Mouse (Mus musculus) layer of hippocampus, postnatal 25 days (tissue): ENCODE measurements around the gene Aatk. TPM values are rescaled to one million over a fixed set of nuclear protein-coding genes. Genes with fewer than 3 reads are reported as not detected.

ENCODE experiments used
- DNase-seq, 2 experiments: peaks; one replicate each; pipeline ENCODE4 v3.0.0; 2022; ENCODE audit warnings: mixed read lengths in 2 of 2, low spot score in 1 of 2; ENCODE audit errors: extremely low spot score in 1 of 2
- total RNA-seq, 2 experiments: library from RNA; stranded (reverse); gene quantifications; 2 replicates each; pipeline ENCODE4 v1.2.3; 2021

Aatk gene
- total RNA-seq, 2 experiments from 2014 or later: 221 to 225 TPM

- DNase-seq: no peak
These were observed 6.9 kb upstream of the Aatk start for GRCm38 (mm10) chr11:120053846-120054245.

DNA sequence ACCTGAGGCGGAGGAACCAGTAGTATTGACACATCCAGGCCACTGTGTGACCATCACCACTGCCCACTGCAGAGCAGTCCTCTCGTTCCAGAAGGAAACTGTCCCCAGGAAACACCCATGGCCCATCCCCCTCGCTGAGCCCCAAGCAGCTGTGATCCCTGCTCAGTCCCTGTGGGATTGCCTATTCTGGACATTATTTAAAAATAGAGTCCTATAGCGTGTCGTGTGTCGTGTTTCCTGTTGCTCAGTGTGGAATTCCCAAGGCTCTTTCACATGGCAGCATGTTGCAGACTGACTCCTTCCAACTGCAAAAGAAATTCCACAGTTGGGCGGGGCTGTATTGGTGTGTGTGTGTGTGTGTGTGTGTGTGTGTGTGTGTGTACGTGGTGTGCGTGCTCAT, 5.3 kb upstream of the Aatk start:
- DNase-seq: no peak

- no peak for DNase-seq
These were observed 4.3 kb upstream of the Aatk start for GRCm38 (mm10) chr11:120051124-120051811.

- DNase-seq: no peak
These were observed 2.1 kb upstream of the Aatk start for GRCm38 (mm10) chr11:120049067-120049466.

DNA sequence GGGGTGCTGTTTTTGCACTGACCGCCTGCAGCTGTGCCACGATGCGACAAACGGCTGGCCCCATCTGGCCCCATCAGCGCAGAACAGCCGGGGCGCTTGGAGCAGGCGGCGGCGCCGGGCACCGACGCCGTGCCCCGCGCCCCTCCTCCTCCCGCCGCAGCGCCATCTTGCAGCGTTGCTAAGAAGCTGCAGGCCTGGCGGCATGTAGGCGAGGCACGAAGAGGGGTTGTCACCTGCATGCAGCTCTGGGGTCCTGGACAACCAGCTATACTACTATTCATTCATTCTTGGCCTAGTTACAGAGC, 1.2 kb upstream of the Aatk start:
- peak; percentile 49 to 64 for DNase-seq

DNA sequence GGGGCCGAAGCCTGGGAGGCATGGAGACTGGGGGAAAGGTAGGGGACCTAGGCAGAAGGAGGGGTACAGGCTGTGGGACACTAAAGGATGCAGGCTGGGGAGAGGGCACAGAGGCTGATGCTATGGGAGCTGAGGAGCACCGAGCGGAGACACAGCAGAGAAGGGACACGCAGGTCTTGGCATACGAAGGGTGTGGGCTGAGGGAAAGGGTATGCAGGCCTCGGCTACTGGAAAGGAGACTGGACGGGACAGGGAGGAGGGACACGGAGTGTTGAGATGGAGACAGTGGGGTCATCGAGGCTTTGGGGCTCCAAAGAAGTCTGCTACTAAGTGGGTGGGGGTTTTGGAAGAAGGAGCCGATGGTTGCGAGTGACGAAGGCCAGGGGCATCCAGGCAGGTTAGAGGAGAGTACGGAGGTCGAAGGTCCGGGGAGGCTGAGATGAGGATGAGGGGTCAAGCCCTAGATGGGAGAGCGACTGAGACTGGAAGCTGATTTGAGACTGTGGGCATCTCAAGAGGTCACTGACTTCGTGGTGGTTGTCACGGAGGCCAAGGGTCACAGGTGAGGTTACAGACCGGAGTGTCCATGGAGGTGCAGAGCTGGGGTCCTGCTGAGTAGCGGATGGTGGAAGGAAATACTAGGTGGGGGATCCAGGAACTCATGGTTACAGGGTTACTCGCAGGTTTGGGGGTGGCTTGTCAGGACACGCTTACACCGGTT, 724 bp upstream of the Aatk start:
- DNase-seq: peak in 1 of 2 experiments; percentile 50

- DNase-seq: peak in 1 of 2 experiments; percentile 49
These were observed 971 bp downstream of the Aatk start for GRCm38 (mm10) chr11:120045839-120046552.

- DNase-seq: no peak
These were observed 1.6 kb downstream of the Aatk start for GRCm38 (mm10) chr11:120045341-120045740.

- no peak for DNase-seq
These were observed 4.7 kb downstream of the Aatk start for GRCm38 (mm10) chr11:120042141-120042838.

GRCm38 (mm10) chr11:120041191-120042123, 5.5 kb downstream of the Aatk start:
- DNase-seq: no peak

DNA sequence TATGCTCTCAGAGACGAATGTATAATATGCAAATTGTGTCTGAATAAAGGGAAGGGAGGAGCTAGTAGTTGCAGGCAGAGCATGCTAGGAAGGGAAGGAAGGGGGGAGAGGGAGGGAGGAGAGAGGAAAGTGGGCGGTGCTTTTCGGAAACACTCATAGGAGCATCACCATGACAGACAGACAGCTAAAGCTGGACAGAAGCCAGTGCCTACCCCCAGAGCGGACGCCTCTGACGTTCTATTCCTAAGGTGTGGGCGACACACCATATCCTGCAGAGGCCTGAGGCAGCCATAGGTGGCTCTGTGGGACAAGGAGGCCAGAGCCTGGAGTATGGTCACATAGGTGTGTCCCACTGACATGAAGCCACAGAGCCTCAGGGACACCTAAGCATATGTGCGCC, 6.5 kb downstream of the Aatk start:
- DNase-seq: no peak

DNA sequence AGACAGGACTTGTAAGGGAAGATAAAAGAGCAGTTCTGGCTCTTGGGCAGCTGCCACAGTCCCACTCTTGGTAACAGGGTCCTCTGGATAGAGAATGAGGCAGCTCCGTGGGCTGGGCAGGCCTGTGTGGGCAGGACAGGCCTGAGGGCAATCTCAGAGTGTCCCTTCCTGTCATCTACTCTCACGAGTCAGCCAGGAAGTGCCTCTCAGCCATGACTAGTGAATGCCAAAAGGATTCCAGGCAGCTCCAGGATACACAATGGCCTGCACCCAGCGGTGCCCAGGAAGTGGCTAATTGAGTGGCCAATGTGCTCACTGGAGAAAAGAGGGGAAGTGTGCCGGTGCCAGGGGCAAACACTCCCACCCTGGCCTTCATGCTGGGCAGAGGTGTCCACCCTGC, 7.4 kb downstream of the Aatk start:
- DNase-seq: no peak

DNA sequence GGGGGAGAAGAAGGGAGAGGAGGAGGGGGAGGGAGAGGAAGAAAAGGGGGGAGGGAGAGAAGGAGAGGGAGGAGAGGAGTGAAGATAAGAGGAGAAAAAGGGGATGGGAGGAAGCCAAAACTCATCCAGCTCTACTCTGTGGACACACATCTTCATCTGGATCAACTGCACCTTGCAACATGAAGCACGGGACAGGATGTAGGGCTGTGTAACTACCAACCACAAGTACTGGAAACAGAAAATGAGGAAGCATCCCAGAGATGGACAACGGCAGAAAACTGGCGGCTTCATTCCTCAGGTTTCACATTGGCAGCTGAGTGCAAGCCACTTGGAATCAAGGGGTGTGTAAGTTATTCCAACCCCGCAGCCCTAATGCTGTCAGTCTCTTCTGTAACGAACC, 12.2 kb downstream of the Aatk start:
- no peak for DNase-seq

DNA sequence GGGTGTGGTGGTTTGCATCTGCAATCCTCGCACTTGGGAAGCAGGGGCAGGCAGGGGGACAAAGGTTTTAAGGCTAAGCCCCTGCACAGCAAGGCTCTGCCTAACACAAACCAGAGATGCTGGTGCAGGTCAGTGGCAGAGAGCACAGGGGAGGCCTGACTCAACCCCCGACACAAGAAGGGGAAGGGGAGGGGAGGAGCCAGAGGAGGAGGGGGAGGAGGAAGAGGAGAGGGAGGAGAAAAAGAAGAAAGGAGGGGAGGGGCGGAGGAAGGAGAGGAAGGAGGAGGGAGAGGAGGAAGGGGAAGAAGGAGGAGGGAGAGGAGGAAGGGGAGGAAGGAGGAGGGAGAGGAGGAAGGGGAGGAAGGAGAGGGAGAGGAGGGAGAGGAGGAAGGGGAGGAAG, 12.7 kb downstream of the Aatk start:
- no peak for DNase-seq

DNA sequence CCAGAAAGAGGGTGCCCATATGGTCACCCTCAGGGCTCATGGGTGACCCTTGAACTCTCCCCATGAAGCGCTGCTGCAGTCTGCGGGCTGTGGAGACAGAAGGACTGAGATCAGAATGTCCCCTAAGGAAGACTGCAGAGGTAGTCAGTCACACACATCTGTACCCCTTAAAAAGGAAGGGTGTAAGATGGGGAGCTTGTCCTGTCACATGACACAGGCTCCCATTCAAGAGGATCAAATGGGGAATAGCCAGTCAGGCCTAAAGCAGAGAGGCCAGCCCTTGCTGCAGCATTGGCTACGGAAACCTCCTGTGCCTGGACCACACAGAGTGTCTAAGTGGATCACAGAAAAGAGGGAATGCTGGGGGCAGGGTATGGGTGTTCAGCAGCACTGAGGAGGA, 13.5 kb downstream of the Aatk start:
- DNase-seq: no peak

DNA sequence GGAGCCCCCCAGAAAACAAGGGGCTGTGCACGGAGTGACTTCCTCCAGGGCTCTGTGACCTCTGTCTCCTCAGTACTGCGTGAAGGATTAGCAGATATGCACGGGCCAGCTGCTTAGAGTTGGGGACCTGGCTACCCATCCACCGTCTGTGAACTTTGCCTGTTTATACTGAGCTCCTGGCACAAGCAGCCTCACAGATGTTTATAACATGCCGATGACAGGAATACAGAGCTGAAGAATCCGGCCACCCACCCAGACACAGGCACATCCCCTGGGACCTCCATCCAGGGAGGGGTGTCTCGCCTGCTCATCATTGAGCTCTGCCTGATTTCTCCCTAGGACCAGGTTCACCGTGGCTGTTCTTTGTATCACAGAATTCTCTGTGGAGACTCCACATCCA, 14.9 kb downstream of the Aatk start:
- no peak for DNase-seq

- no peak for DNase-seq
These were observed 16.6 kb downstream of the Aatk start for GRCm38 (mm10) chr11:120030145-120030901.

GRCm38 (mm10) chr11:120029431-120030144, 17.4 kb downstream of the Aatk start:
- no peak for DNase-seq
